Mouse (Mus musculus) midbrain, postnatal 0 days (tissue): ENCODE data around the gene Nanog. TPM values are rescaled to one million over a fixed set of nuclear protein-coding genes. Genes with fewer than 3 reads are reported as not detected.

ENCODE experiments used
- ATAC-seq: fragments of 200-750 bp; cut with Nextera tagmentation; 2 replicates; pipeline ENCODE4 v1.8.0; 2017; ENCODE audit warnings: moderate number of reproducible peaks, mild to moderate bottlenecking, moderate TSS enrichment, moderate library complexity; ENCODE audit not compliant: low FRiP score
- DNase-seq: peaks from one replicate; pipeline ENCODE4 v3.0.0-alpha.2; 2015; ENCODE audit warnings: low spot score
- H3K27ac ChIP-seq: fragments of 300-500 bp; sonication (generic); 2 replicates; pipeline ENCODE4 v1.5.1; 2014; ENCODE audit warnings: low read depth, mild to moderate bottlenecking, low read length, mixed read lengths
- H3K27me3 ChIP-seq: fragments of 300-500 bp; sonication (generic); 2 replicates; pipeline ENCODE4 v1.6.1; 2014; ENCODE audit warnings: low read length, control low read depth, mixed read lengths; ENCODE audit not compliant: insufficient read depth
- H3K36me3 ChIP-seq: fragments of 300-500 bp; sonication (generic); 2 replicates; pipeline ENCODE4 v1.6.1; 2014; ENCODE audit warnings: low read length, control low read depth, mixed read lengths; ENCODE audit not compliant: insufficient read depth
- H3K4me1 ChIP-seq: fragments of 300-500 bp; sonication (generic); 2 replicates; pipeline ENCODE4 v1.6.1; 2014; ENCODE audit warnings: mild to moderate bottlenecking, control low read depth, antibody characterized with exemption, low read length, mixed read lengths; ENCODE audit not compliant: insufficient read depth
- H3K4me2 ChIP-seq: fragments of 300-500 bp; sonication (generic); 2 replicates; pipeline ENCODE4 v1.6.1; 2014; ENCODE audit warnings: low read depth, mild to moderate bottlenecking, low read length, mixed read lengths; ENCODE audit not compliant: poor library complexity, severe bottlenecking
- H3K4me3 ChIP-seq: fragments of 300-500 bp; sonication (generic); 2 replicates; pipeline ENCODE4 v1.5.1; 2014; ENCODE audit warnings: low read depth, mild to moderate bottlenecking, low read length, moderate library complexity
- H3K9ac ChIP-seq: fragments of 300-500 bp; sonication (generic); replicated peaks from 2 replicates; pipeline ENCODE4 v1.6.1; 2014; ENCODE audit warnings: mild to moderate bottlenecking, low read length, moderate library complexity, mixed read lengths; ENCODE audit not compliant: poor library complexity, severe bottlenecking
- H3K9me3 ChIP-seq: fragments of 300-500 bp; sonication (generic); 2 replicates; pipeline ENCODE4 v1.6.1; 2016; ENCODE audit warnings: low read length, control low read depth
- CTCF ChIP-seq: IDR thresholded peaks from 2 replicates; pipeline ENCODE4 v1.5.1; 2016; ENCODE audit warnings: antibody characterized with exemption, mild to moderate bottlenecking
- WGBS: fragments of 180-500 bp; shearing (Covaris S2); extraction: QIAGEN DNeasy Blood & Tissue Kit; methylation state at CpG from one replicate; pipeline ENCODE4 v1.1.7; 2014; 5-methylcytosine and 5-hydroxymethylcytosine counted together
- polyA plus RNA-seq: library from polyadenylated mRNA; unstranded; fragments of >200 nt; fragmentation: Nextera tagmentation; extraction: Ambion mirVana; gene quantifications from 2 replicates; pipeline ENCODE4 v1.2.1, GENCODE M21; 2015
- total RNA-seq: library from RNA; depleted of rRNA; stranded (reverse); fragments of >200 nt; gene quantifications from 2 replicates; pipeline ENCODE4 v1.2.3, GENCODE M21; 2014; rRNA removed

The Nanog gene
- total and polyA plus RNA-seq, 2 experiments from 2014 or later: 0.10 to 0.16 TPM

DNA sequence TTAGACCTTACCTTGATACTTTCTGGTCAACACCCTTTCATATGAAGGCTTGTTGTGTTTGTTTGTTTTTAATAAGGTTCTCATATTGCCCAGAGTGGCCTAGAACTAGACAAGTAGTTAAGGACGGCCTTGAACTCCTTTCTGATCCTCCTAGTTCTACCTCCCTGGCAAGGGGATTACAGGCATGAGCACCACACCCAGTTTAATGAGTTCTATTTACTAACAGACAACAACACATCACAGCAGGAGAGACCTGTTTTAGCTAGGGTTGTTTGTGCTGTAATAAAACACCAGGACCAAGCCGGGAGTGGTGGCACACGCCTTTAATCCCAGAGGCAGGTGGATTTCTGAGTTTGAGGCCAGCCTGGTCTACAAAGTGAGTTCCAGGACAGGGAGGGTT, 55.2 kb downstream of the Nanog start:
- H3K36me3 ChIP-seq: no peaks in the 10 kb centered on the region
- H3K4me1 ChIP-seq: peaks cover 3% of the 10 kb centered on the region; the same call in 1 of the 2 replicates
- ATAC-seq (no peak), DNase-seq (no peak)
- TF ChIP-seq CTCF: no peak
- no peak overlapping the region for H3K4me2 ChIP-seq
- 83% methylated on average over 3 of the region's 3 CpGs for WGBS
- no peak overlapping the region for H3K27ac ChIP-seq
- no peaks in the 10 kb centered on the region for H3K27me3 ChIP-seq
- no peaks in the 10 kb centered on the region for H3K9me3 ChIP-seq
- H3K4me3 ChIP-seq: no peak overlapping the region
- no peak overlapping the region for H3K9ac ChIP-seq

DNA sequence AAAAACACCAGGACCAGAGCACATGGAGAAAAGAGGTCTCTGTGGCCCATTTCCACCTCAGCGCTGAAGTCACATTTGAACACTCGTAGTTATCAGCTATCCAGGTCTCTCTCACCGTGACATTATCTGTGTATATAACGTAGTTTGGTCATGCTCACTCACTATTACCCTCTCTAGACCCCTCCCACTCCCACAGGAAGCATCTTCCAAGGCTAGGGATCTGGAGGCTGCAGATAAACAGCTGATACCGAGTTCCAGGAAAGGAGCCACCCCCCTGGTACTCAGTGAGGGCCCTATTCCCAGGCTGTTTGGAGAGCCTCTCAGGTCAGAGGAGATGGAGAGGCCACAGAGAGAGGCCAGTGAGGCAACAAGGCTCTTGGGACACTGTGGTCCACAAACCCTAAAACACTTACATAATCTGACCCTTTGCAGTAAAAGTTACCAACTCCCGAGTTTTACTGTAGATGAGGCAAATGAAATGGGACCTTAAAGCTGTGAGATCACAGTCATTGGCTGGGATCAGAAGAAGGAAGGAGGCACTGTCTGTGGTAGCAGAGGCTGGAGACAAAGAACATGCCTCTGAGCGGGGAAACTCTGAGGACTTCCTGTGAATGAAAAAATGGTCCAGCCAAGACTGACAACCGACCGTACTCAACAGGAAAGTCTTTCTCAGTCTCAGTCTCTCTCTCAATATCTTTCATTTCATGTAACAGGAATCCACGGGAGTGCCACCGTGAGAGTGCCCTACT, 55.8 kb downstream of the Nanog start:
- H3K27me3 ChIP-seq: no peaks in the 10 kb centered on the region
- TF ChIP-seq CTCF: no peak
- DNase-seq (no peak), ATAC-seq (no peak)
- peak overlapping the region; percentile 97 for H3K27ac ChIP-seq
- no peaks in the 10 kb centered on the region for H3K36me3 ChIP-seq
- no peaks in the 10 kb centered on the region for H3K9me3 ChIP-seq
- WGBS: 79% methylated on average over 11 of the region's 11 CpGs
- peaks cover 3% of the 10 kb centered on the region; the same call in 1 of the 2 replicates for H3K4me1 ChIP-seq
- no peak overlapping the region for H3K4me2 ChIP-seq
- no peak overlapping the region for H3K9ac ChIP-seq
- no peak overlapping the region for H3K4me3 ChIP-seq

DNA sequence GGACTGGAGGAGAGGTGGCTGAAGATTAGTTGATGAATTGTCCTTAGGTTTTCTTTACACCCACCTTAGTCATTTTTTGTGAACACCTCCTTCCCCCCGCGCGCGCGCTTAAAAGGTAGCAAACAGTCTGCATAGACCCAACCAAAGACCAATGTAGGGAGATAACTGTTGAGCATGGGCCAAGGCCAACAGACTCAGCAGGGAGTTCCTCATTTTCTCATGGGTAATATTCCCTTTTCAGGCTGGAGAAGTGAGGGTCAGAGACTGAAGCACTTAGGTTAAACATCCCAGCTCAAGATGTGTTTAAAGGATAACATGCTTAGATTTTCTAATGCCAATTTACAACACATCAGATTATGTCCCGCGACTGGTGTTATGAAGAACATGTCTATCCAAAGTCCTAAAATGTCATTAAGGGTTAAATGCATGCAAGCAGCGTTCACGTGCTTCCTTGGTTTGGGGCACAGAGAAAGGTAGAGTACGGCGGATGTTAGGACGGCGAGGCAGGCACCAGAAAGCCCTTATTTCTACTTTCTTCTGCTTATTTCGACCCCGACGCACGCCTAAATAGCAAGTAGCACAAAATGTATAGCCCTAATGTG, 56.7 kb downstream of the Nanog start:
- DNase-seq: no peak
- Histone ChIP-seq H3K4me1 (peaks cover 3% of the 10 kb centered on the region; the same call in 1 of the 2 replicates), H3K27ac (peak overlapping the region; percentile 97), H3K27me3 (no peaks in the 10 kb centered on the region), H3K9me3 (no peaks in the 10 kb centered on the region), H3K36me3 (no peaks in the 10 kb centered on the region), H3K4me2 (peak overlapping the region; percentile 68), H3K9ac (peak overlapping the region; percentile 68), H3K4me3 (peak overlapping the region; percentile 48)
- ATAC-seq: peak; percentile 31
- WGBS: 30% methylated on average over 17 of the region's 17 CpGs
- no peak for TF ChIP-seq CTCF

Other genes with a start within 250 kb of the Nanog start
- 134 and 164 TPM in 2 replicates for gene Rimklb, start 208.7 kb upstream of the Nanog start, total RNA-seq
- gene Rimklb, start 208.7 kb upstream of the Nanog start, polyA plus RNA-seq: 114 and 120 TPM in 2 replicates
- gene Mfap5, start 201.6 kb upstream of the Nanog start, total RNA-seq: 1.9 and 2.5 TPM in 2 replicates
- 6.5 and 10.1 TPM in 2 replicates for gene Mfap5, start 201.6 kb upstream of the Nanog start, polyA plus RNA-seq
- gene Aicda, start 153.7 kb upstream of the Nanog start, total RNA-seq: 0.11 and 1.3 TPM in 2 replicates
- gene Aicda, start 153.7 kb upstream of the Nanog start, polyA plus RNA-seq: 0.49 and 0.53 TPM in 2 replicates
- gene Apobec1, start 105.0 kb upstream of the Nanog start, total RNA-seq: 0.88 and 0.90 TPM in 2 replicates
- gene Apobec1, start 105.0 kb upstream of the Nanog start, polyA plus RNA-seq: 1.7 and 2.1 TPM in 2 replicates
- not detected in 2 replicates for gene Gdf3, start 97.4 kb upstream of the Nanog start, total RNA-seq
- not detected in 2 replicates for gene Gdf3, start 97.4 kb upstream of the Nanog start, polyA plus RNA-seq
- gene Dppa3, start 81.1 kb upstream of the Nanog start, total RNA-seq: not detected in 2 replicates
- not detected in 2 replicates for gene Dppa3, start 81.1 kb upstream of the Nanog start, polyA plus RNA-seq
- 96.0 and 129 TPM in 2 replicates for gene Slc2a3, start 94.2 kb downstream of the Nanog start, total RNA-seq
- 48.4 and 50.1 TPM in 2 replicates for gene Slc2a3, start 94.2 kb downstream of the Nanog start, polyA plus RNA-seq
- 24.4 and 27.2 TPM in 2 replicates for gene Foxj2, start 112.4 kb downstream of the Nanog start, total RNA-seq
- 8.6 and 8.8 TPM in 2 replicates for gene Foxj2, start 112.4 kb downstream of the Nanog start, polyA plus RNA-seq
- 1.8 and 2.0 TPM in 2 replicates for gene C3ar1, start 148.7 kb downstream of the Nanog start, total RNA-seq
- gene C3ar1, start 148.7 kb downstream of the Nanog start, polyA plus RNA-seq: 1.3 and 1.4 TPM in 2 replicates
- 145 and 146 TPM in 2 replicates for gene Necap1, start 167.0 kb downstream of the Nanog start, total RNA-seq
- 173 and 178 TPM in 2 replicates for gene Necap1, start 167.0 kb downstream of the Nanog start, polyA plus RNA-seq
- gene Clec4a1, start 214.4 kb downstream of the Nanog start, total RNA-seq: 0.93 and 0.99 TPM in 2 replicates
- 1.2 and 1.6 TPM in 2 replicates for gene Clec4a1, start 214.4 kb downstream of the Nanog start, polyA plus RNA-seq
- 0.88 TPM in 1 of 2 replicates, not detected in the other for gene Clec4a3, start 245.0 kb downstream of the Nanog start, total RNA-seq
- 0.91 and 1.3 TPM in 2 replicates for gene Clec4a3, start 245.0 kb downstream of the Nanog start, polyA plus RNA-seq